In the genomic region with DNA sequence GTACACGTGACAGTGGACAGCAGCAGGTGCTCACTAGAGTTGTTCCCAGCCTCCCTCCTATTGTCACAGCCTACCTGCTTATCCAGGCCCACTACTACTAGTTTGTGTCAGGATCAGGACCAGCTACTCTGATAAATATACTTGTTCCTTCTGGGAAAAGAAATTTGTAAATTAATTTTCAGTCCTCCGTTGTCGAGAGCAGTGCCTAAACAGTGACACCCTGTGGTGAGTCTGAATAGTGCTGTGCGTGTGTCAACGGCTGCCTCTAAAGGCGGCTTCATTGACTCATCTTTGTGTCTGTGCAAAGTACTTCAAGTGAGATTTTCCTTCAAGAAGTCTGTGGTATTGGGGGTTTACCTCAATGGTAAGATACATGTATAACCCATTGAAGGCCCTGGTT, we compare ENCODE assay signal across 10 mouse cellular contexts. TPM values are rescaled to one million over a fixed set of nuclear protein-coding genes. Genes with fewer than 3 reads are reported as not detected.
A peak's percentile ranks its signal among the peaks of the same experiment; 100 is the strongest.
DNase-seq lines count a peak whose midpoint lies in the region; ATAC-seq and TF ChIP-seq lines count a peak whose summit lies in the region.
"Had no signal": no experiment of that assay in that cellular context is flagged by ENCODE, and none has a peak within 500 bp of the region (broad histone marks: within the 10 kb centered on the region; RNA-seq: fewer than 3 reads in every experiment).

No protein-coding gene starts in this region.

- DNase-seq in cerebellum, adult 18-20 months = peak; percentile 62 to 64
- DNase-seq in cerebellum, adult 11-12 months = no peak
- no peak for DNase-seq in liver, adult 2 months (ENCODE audit: extremely low read depth, low read depth, low spot score)
- DNase-seq in brain, adult 2 months (ENCODE audit: low read depth, low spot score) = peak; percentile 79
- DNase-seq in gastrocnemius, postnatal 10 days = peak; percentile 39
- peak; percentile 42 for DNase-seq in limb, embryonic 11.5 days (ENCODE audit: low spot score)
- peak; percentile 54 for DNase-seq in right cerebral cortex, postnatal 14 days

- TF ChIP-seq CTCF in liver, adult 2 months (IDR thresholded peaks at IDR 0.05; ENCODE audit: low read depth, low read length) = peak; percentile 69

- H3K27me3 ChIP-seq in liver, adult 2 months (ENCODE audit: control insufficient read depth, insufficient read depth, low read length) = no peaks in the 10 kb centered on the region
- no peaks in the 10 kb centered on the region for H3K27me3 ChIP-seq in liver, embryonic 12.5 days (replicated peaks)
- no peaks in the 10 kb centered on the region for H3K27me3 ChIP-seq in limb, embryonic 11.5 days (ENCODE audit: control insufficient read depth, insufficient read depth, low read length)
- H3K27me3 ChIP-seq: neural tube, embryonic 12.5 days had no signal

- no peaks in the 10 kb centered on the region for H3K79me2 ChIP-seq in liver, adult 2 months (ENCODE audit: control insufficient read depth, insufficient read depth, low read length)

- H3K9ac ChIP-seq in liver, adult 2 months (ENCODE audit: low read depth, low read length) = no peak overlapping the region
- no peak overlapping the region for H3K9ac ChIP-seq in liver, embryonic 12.5 days
- no peak overlapping the region for H3K9ac ChIP-seq in limb, embryonic 11.5 days (ENCODE audit: low read length)
- H3K9ac ChIP-seq: neural tube, embryonic 12.5 days had no signal

- peaks cover 55% of the 10 kb centered on the region for H3K36me3 ChIP-seq in liver, adult 2 months (ENCODE audit: control insufficient read depth, insufficient read depth, low read length)
- H3K36me3 ChIP-seq in liver, embryonic 12.5 days = peaks cover 96% of the 10 kb centered on the region
- peaks cover 20% of the 10 kb centered on the region for H3K36me3 ChIP-seq in limb, embryonic 11.5 days (ENCODE audit: control insufficient read depth, insufficient read depth, low read length)

- ATAC-seq in liver, embryonic 12.5 days = no peak
- no peak for ATAC-seq in limb, embryonic 11.5 days (ENCODE audit: insufficient number of reproducible peaks, low FRiP score, low TSS enrichment, low read depth)

- no peaks in the 10 kb centered on the region for H3K9me3 ChIP-seq in liver, embryonic 12.5 days (replicated peaks)
- H3K9me3 ChIP-seq in limb, embryonic 11.5 days (ENCODE audit: control insufficient read depth, low read length) = no peaks in the 10 kb centered on the region
- H3K9me3 ChIP-seq: neural tube, embryonic 12.5 days had no signal

- no peaks in the 10 kb centered on the region for H3K4me1 ChIP-seq in liver, adult 2 months (ENCODE audit: control insufficient read depth, insufficient read depth, low read length)
- H3K4me1 ChIP-seq in liver, embryonic 12.5 days = peaks cover 14% of the 10 kb centered on the region; the same call in 1 of the 2 replicates
- no peaks in the 10 kb centered on the region for H3K4me1 ChIP-seq in limb, embryonic 11.5 days (ENCODE audit: control insufficient read depth, insufficient read depth, low read length)
- H3K4me1 ChIP-seq: neural tube, embryonic 12.5 days had no signal

- no peak overlapping the region for H3K4me3 ChIP-seq in liver, adult 2 months (ENCODE audit: insufficient read depth, low read depth, low read length)
- no peak overlapping the region for H3K4me3 ChIP-seq in liver, embryonic 12.5 days
- H3K4me3 ChIP-seq in limb, embryonic 11.5 days (ENCODE audit: low read depth, low read length) = no peak overlapping the region
- H3K4me3 ChIP-seq: neural tube, embryonic 12.5 days had no signal

- no peak overlapping the region for H3K4me2 ChIP-seq in liver, embryonic 12.5 days
- H3K4me2 ChIP-seq in limb, embryonic 11.5 days (ENCODE audit: low read depth, severe bottlenecking) = no peak overlapping the region
- H3K4me2 ChIP-seq: neural tube, embryonic 12.5 days had no signal

- H3K27ac ChIP-seq in liver, adult 2 months (replicated peaks; ENCODE audit: insufficient read depth, low read depth, low read length) = no peak overlapping the region
- H3K27ac ChIP-seq in liver, embryonic 12.5 days = no peak overlapping the region
- H3K27ac ChIP-seq in limb, embryonic 11.5 days (replicated peaks; ENCODE audit: low read depth, low read length) = no peak overlapping the region
- H3K27ac ChIP-seq: neural tube, embryonic 12.5 days had no signal

- no peak for TF ChIP-seq POLR2A in liver, adult 2 months (IDR thresholded peaks at IDR 0.05; ENCODE audit: extremely low read depth, insufficient read depth, low read length)

- 41% methylated on average over 6 of the region's 6 CpGs for WGBS in liver, adult 2 months
- 72% methylated on average over 6 of the region's 6 CpGs for WGBS in liver, embryonic 12.5 days (ENCODE audit: insufficient replicate concordance)
- WGBS in limb, embryonic 11.5 days = 73% methylated on average over 6 of the region's 6 CpGs

RNA-seq across cellular contexts. Expression of a gene that starts 35.5 kb away (rescaled TPM):
- not detected in 2 replicates for total RNA-seq in liver, adult 2 months (2014; rRNA removed)
- 1.7 TPM in 2 replicates for polyA plus RNA-seq in liver, adult 2 months (2012; rRNA removed)
- polyA plus RNA-seq in liver, embryonic 12.5 days (2016; fragmentation: Nextera tagmentation; extraction: Ambion mirVana) = not detected in 2 replicates
- not detected for total RNA-seq in gastrocnemius, postnatal 10 days (2021)
- not detected in 2 replicates for polyA plus RNA-seq in limb, embryonic 11.5 days (2014; fragmentation: Nextera tagmentation; extraction: Ambion mirVana)
- polyA plus RNA-seq: heart, embryonic 16.5 days; neural tube, embryonic 12.5 days had no signal

RNA-seq across cellular contexts. Expression of a gene that starts 46.5 kb away (rescaled TPM):
- total RNA-seq in liver, adult 2 months (2014; rRNA removed) = 48.0 and 49.1 TPM in 2 replicates
- polyA plus RNA-seq in liver, adult 2 months (2012; rRNA removed) = 40.2 and 49.0 TPM in 2 replicates
- polyA plus RNA-seq in liver, embryonic 12.5 days (2016; fragmentation: Nextera tagmentation; extraction: Ambion mirVana) = 50.5 and 51.8 TPM in 2 replicates
- total RNA-seq in gastrocnemius, postnatal 10 days (2021) = 10 to 100 TPM; 38.3 to 40.7 TPM
- polyA plus RNA-seq in limb, embryonic 11.5 days (2014; fragmentation: Nextera tagmentation; extraction: Ambion mirVana) = 102 and 104 TPM in 2 replicates

RNA-seq across cellular contexts. Expression of a gene that starts 48.6 kb away (rescaled TPM):
- total RNA-seq in liver, adult 2 months (2014; rRNA removed) = 19.7 and 31.4 TPM in 2 replicates
- polyA plus RNA-seq in liver, adult 2 months (2012; rRNA removed) = 34.7 and 39.8 TPM in 2 replicates
- 41.6 and 42.4 TPM in 2 replicates for polyA plus RNA-seq in liver, embryonic 12.5 days (2016; fragmentation: Nextera tagmentation; extraction: Ambion mirVana)
- total RNA-seq in gastrocnemius, postnatal 10 days (2021) = 10 to 100 TPM; 78.2 to 88.3 TPM
- polyA plus RNA-seq in limb, embryonic 11.5 days (2014; fragmentation: Nextera tagmentation; extraction: Ambion mirVana) = 18.9 and 22.2 TPM in 2 replicates

Comparison
In these comparisons a context has a peak if more than half of its experiments do, and no peak if none do; other contexts are left out.
1. DNase-seq: peak in cerebellum, adult 18-20 months (2 of 2), brain, adult 2 months (single experiment), gastrocnemius, postnatal 10 days (single experiment), limb, embryonic 11.5 days (single experiment) and right cerebral cortex, postnatal 14 days (single experiment); none in cerebellum, adult 11-12 months (single experiment) and liver, adult 2 months (single experiment).